Mouse (Mus musculus) embryonic facial prominence, embryonic 13.5 days (tissue): ENCODE results near the gene Lpgat1. TPM values are rescaled to one million over a fixed set of nuclear protein-coding genes. Genes with fewer than 3 reads are reported as not detected.
A peak's percentile ranks its signal among the peaks of the same experiment; 100 is the strongest.

ENCODE experiments used
- ATAC-seq: fragments of 200-750 bp; cut with Nextera tagmentation; 2 replicates; pipeline ENCODE4 v1.8.0; 2017; ENCODE audit warnings: low read depth; ENCODE audit not compliant: insufficient number of reproducible peaks, insufficient read depth, low FRiP score, low TSS enrichment
- H3K27ac ChIP-seq: fragments of 300-500 bp; sonication (generic); 2 replicates; pipeline ENCODE4 v1.5.1; 2015; ENCODE audit warnings: moderate library complexity, mild to moderate bottlenecking, inconsistent platforms
- H3K27me3 ChIP-seq: fragments of 300-500 bp; sonication (generic); 2 replicates; pipeline ENCODE4 v1.6.1; 2015; ENCODE audit warnings: mild to moderate bottlenecking, inconsistent platforms
- H3K36me3 ChIP-seq: fragments of 300-500 bp; sonication (generic); 2 replicates; pipeline ENCODE4 v1.6.1; 2015; ENCODE audit warnings: mild to moderate bottlenecking, inconsistent platforms
- H3K4me1 ChIP-seq: fragments of 300-500 bp; sonication (generic); 2 replicates; pipeline ENCODE4 v1.6.1; 2015; ENCODE audit warnings: inconsistent platforms
- H3K4me2 ChIP-seq: fragments of 300-500 bp; sonication (generic); 2 replicates; pipeline ENCODE4 v1.6.1; 2015; ENCODE audit warnings: moderate library complexity, mild to moderate bottlenecking, inconsistent platforms
- H3K4me3 ChIP-seq: fragments of 300-500 bp; sonication (generic); 2 replicates; pipeline ENCODE4 v1.5.1; 2015; ENCODE audit warnings: mild to moderate bottlenecking, inconsistent platforms
- H3K9ac ChIP-seq: fragments of 300-500 bp; sonication (generic); 2 replicates; pipeline ENCODE4 v1.6.1; 2015; ENCODE audit warnings: mild to moderate bottlenecking, inconsistent platforms
- H3K9me3 ChIP-seq: fragments of 300-500 bp; sonication (generic); 2 replicates; pipeline ENCODE4 v1.6.1; 2016; ENCODE audit warnings: inconsistent platforms
- WGBS: fragments of 180-500 bp; shearing (Covaris S2); methylation state at CpG from one replicate; pipeline ENCODE4 v1.1.7; 2015; ENCODE audit warnings: mixed read lengths; 5-methylcytosine and 5-hydroxymethylcytosine counted together
- polyA plus RNA-seq: library from polyadenylated mRNA; unstranded; fragments of >200 nt; fragmentation: Nextera tagmentation; extraction: Ambion mirVana; gene quantifications from 2 replicates; pipeline ENCODE4 v1.2.1, GENCODE M21; 2015

Gene Lpgat1
- polyA plus RNA-seq, 1 experiment from 2014 or later, result 19.0 TPM

GRCm38 (mm10) chr1:191786255-191786654 is 68.6 kb downstream of the Lpgat1 start:
- H3K36me3 ChIP-seq, result no peaks in the 10 kb centered on the region; the same call in 1 of the 2 replicates
- 69% methylated on average over 6 of the region's 6 CpGs for WGBS
- no peaks in the 10 kb centered on the region for H3K27me3 ChIP-seq
- H3K9me3 ChIP-seq, result peaks cover 9% of the 10 kb centered on the region
- no peak for ATAC-seq
- H3K27ac ChIP-seq, result no peak overlapping the region
- H3K4me2 ChIP-seq, result no peak overlapping the region
- H3K4me1 ChIP-seq, result no peaks in the 10 kb centered on the region
- no peak overlapping the region for H3K4me3 ChIP-seq
- H3K9ac ChIP-seq, result no peak overlapping the region

GRCm38 (mm10) chr1:191787379-191787778 is 69.7 kb downstream of the Lpgat1 start:
- no peak overlapping the region for H3K9ac ChIP-seq
- H3K36me3 ChIP-seq, result no peaks in the 10 kb centered on the region
- H3K9me3 ChIP-seq, result peaks cover 9% of the 10 kb centered on the region
- 42% methylated on average over 4 of the region's 4 CpGs for WGBS
- no peak overlapping the region for H3K4me3 ChIP-seq
- no peak overlapping the region for H3K27ac ChIP-seq
- H3K4me2 ChIP-seq, result no peak overlapping the region
- no peaks in the 10 kb centered on the region for H3K4me1 ChIP-seq
- no peak for ATAC-seq
- H3K27me3 ChIP-seq, result no peaks in the 10 kb centered on the region

GRCm38 (mm10) chr1:191792991-191793390 is 75.4 kb downstream of the Lpgat1 start:
- H3K9ac ChIP-seq, result no peak overlapping the region
- no peak overlapping the region; the same call in 1 of the 2 replicates for H3K27ac ChIP-seq
- no peak for ATAC-seq
- H3K4me1 ChIP-seq, result no peaks in the 10 kb centered on the region
- 61% methylated on average over 8 of the region's 8 CpGs for WGBS
- H3K36me3 ChIP-seq, result no peaks in the 10 kb centered on the region
- H3K9me3 ChIP-seq, result peaks cover 9% of the 10 kb centered on the region
- H3K4me2 ChIP-seq, result no peak overlapping the region
- no peaks in the 10 kb centered on the region for H3K27me3 ChIP-seq
- H3K4me3 ChIP-seq, result no peak overlapping the region

- H3K27me3 ChIP-seq, result no peaks in the 10 kb centered on the region
- no peaks in the 10 kb centered on the region for H3K36me3 ChIP-seq
- H3K4me1 ChIP-seq, result no peaks in the 10 kb centered on the region
- no peak overlapping the region for H3K9ac ChIP-seq
- no peak for ATAC-seq
- no peak overlapping the region for H3K27ac ChIP-seq
- WGBS, result 82% methylated on average over 7 of the region's 7 CpGs
- peaks cover 7% of the 10 kb centered on the region for H3K9me3 ChIP-seq
- H3K4me3 ChIP-seq, result no peak overlapping the region
- H3K4me2 ChIP-seq, result no peak overlapping the region
Observed at GRCm38 (mm10) chr1:191793888-191794532, 76.4 kb downstream of the Lpgat1 start.

GRCm38 (mm10) chr1:191796238-191796896 is 78.7 kb downstream of the Lpgat1 start:
- no peak overlapping the region for H3K9ac ChIP-seq
- H3K4me1 ChIP-seq, result no peaks in the 10 kb centered on the region
- no peaks in the 10 kb centered on the region for H3K27me3 ChIP-seq
- no peaks in the 10 kb centered on the region for H3K36me3 ChIP-seq
- no peak for ATAC-seq
- H3K4me3 ChIP-seq, result no peak overlapping the region
- H3K9me3 ChIP-seq, result no peaks in the 10 kb centered on the region
- WGBS, result 84% methylated on average over 4 of the region's 4 CpGs
- H3K4me2 ChIP-seq, result no peak overlapping the region
- no peak overlapping the region for H3K27ac ChIP-seq

GRCm38 (mm10) chr1:191802093-191802819 is 84.6 kb downstream of the Lpgat1 start:
- no peak for ATAC-seq
- no peak overlapping the region for H3K4me2 ChIP-seq
- 59% methylated on average over 9 of the region's 9 CpGs for WGBS

GRCm38 (mm10) chr1:191802820-191803655 is 85.4 kb downstream of the Lpgat1 start:
- no peak overlapping the region for H3K4me3 ChIP-seq
- 0 out of 2 replicates have a peak, but pooled peaks cover 2% of the 10 kb centered on the region for H3K4me1 ChIP-seq
- H3K9me3 ChIP-seq, result no peaks in the 10 kb centered on the region; the same call in 1 of the 2 replicates
- no peak overlapping the region for H3K4me2 ChIP-seq
- no peaks in the 10 kb centered on the region for H3K27me3 ChIP-seq
- 58% methylated on average over 10 of the region's 10 CpGs for WGBS
- H3K36me3 ChIP-seq, result no peaks in the 10 kb centered on the region
- no peak overlapping the region for H3K9ac ChIP-seq
- ATAC-seq, result no peak
- peak overlapping the region; percentile 28; the same call in 1 of the 2 replicates for H3K27ac ChIP-seq

More at GRCm38 (mm10) chr1:191802093-191802819, 84.6 kb downstream of the Lpgat1 start:
- H3K27ac ChIP-seq, result peak overlapping the region; percentile 44; the same call in 1 of the 2 replicates
- no peaks in the 10 kb centered on the region for H3K27me3 ChIP-seq
- H3K9ac ChIP-seq, result no peak overlapping the region
- no peak overlapping the region for H3K4me3 ChIP-seq
- H3K4me1 ChIP-seq, result 0 out of 2 replicates have a peak, but pooled peaks cover 2% of the 10 kb centered on the region
- no peaks in the 10 kb centered on the region; the same call in 1 of the 2 replicates for H3K9me3 ChIP-seq
- no peaks in the 10 kb centered on the region for H3K36me3 ChIP-seq

GRCm38 (mm10) chr1:191804747-191805146 is 87.1 kb downstream of the Lpgat1 start:
- H3K4me1 ChIP-seq, result 0 out of 2 replicates have a peak, but pooled peaks cover 2% of the 10 kb centered on the region
- no peak overlapping the region for H3K4me3 ChIP-seq
- no peak overlapping the region for H3K4me2 ChIP-seq
- no peak for ATAC-seq
- H3K9ac ChIP-seq, result no peak overlapping the region
- WGBS, result 52% methylated on average over 5 of the region's 5 CpGs
- H3K36me3 ChIP-seq, result no peaks in the 10 kb centered on the region
- no peak overlapping the region for H3K27ac ChIP-seq
- H3K27me3 ChIP-seq, result no peaks in the 10 kb centered on the region
- H3K9me3 ChIP-seq, result no peaks in the 10 kb centered on the region; the same call in 1 of the 2 replicates

GRCm38 (mm10) chr1:191805788-191806187 is 88.2 kb downstream of the Lpgat1 start:
- H3K27ac ChIP-seq, result no peak overlapping the region
- no peak for ATAC-seq

GRCm38 (mm10) chr1:191806740-191807139 is 89.1 kb downstream of the Lpgat1 start:
- H3K9ac ChIP-seq, result no peak overlapping the region
- 0 out of 2 replicates have a peak, but pooled peaks cover 2% of the 10 kb centered on the region for H3K4me1 ChIP-seq
- WGBS, result 96% methylated on average over 4 of the region's 4 CpGs
- no peaks in the 10 kb centered on the region; the same call in 1 of the 2 replicates for H3K9me3 ChIP-seq
- H3K4me2 ChIP-seq, result no peak overlapping the region
- no peak for ATAC-seq
- no peaks in the 10 kb centered on the region for H3K27me3 ChIP-seq
- H3K27ac ChIP-seq, result no peak overlapping the region
- no peak overlapping the region for H3K4me3 ChIP-seq
- no peaks in the 10 kb centered on the region for H3K36me3 ChIP-seq

More at GRCm38 (mm10) chr1:191805788-191806187, 88.2 kb downstream of the Lpgat1 start:
- no peak overlapping the region for H3K4me3 ChIP-seq
- H3K4me2 ChIP-seq, result no peak overlapping the region
- H3K4me1 ChIP-seq, result 0 out of 2 replicates have a peak, but pooled peaks cover 2% of the 10 kb centered on the region
- no peaks in the 10 kb centered on the region for H3K27me3 ChIP-seq
- H3K36me3 ChIP-seq, result no peaks in the 10 kb centered on the region
- H3K9ac ChIP-seq, result no peak overlapping the region
- H3K9me3 ChIP-seq, result no peaks in the 10 kb centered on the region; the same call in 1 of the 2 replicates
- 84% methylated on average over 6 of the region's 6 CpGs for WGBS

- no peaks in the 10 kb centered on the region; the same call in 1 of the 2 replicates for H3K9me3 ChIP-seq
- 0 out of 2 replicates have a peak, but pooled peaks cover under 1% of the 10 kb centered on the region for H3K4me1 ChIP-seq
- H3K4me2 ChIP-seq, result no peak overlapping the region
- H3K9ac ChIP-seq, result no peak overlapping the region
- H3K36me3 ChIP-seq, result no peaks in the 10 kb centered on the region
- no peaks in the 10 kb centered on the region for H3K27me3 ChIP-seq
- no peak overlapping the region for H3K27ac ChIP-seq
- H3K4me3 ChIP-seq, result no peak overlapping the region
- 84% methylated on average over 7 of the region's 7 CpGs for WGBS
- ATAC-seq, result no peak
Observed at GRCm38 (mm10) chr1:191807979-191808378, 90.3 kb downstream of the Lpgat1 start.
